Mouse (Mus musculus) layer of hippocampus, postnatal 36 days (tissue): Measurements from ENCODE around the gene Pkd1. TPM values are rescaled to one million over a fixed set of nuclear protein-coding genes. Genes with fewer than 3 reads are reported as not detected.

Experiments
- DNase-seq, 2 experiments: peaks; one replicate each; pipeline ENCODE4 v3.0.0; 2022
- total RNA-seq, 2 experiments: library from RNA; stranded (reverse); gene quantifications; 2 replicates each; pipeline ENCODE4 v1.2.3; 2021

Pkd1 gene
- total RNA-seq, 2 experiments from 2014 or later, result 84.9 to 95.3 TPM

- DNase-seq, result peak; percentile 88 to 89
These were observed 16.3 kb upstream of the Pkd1 start for GRCm38 (mm10) chr17:24533099-24533992.

GRCm38 (mm10) chr17:24534160-24534718 is 15.4 kb upstream of the Pkd1 start, which contains the start of gene Rab26:
Rab26 (minus strand) TSS chr17:24534210.
- DNase-seq, result no peak

- DNase-seq, result no peak
These were observed 14.3 kb upstream of the Pkd1 start for GRCm38 (mm10) chr17:24535300-24535699.

- DNase-seq, result no peak
These were observed 12.1 kb upstream of the Pkd1 start for GRCm38 (mm10) chr17:24537536-24537935.

- no peak for DNase-seq
These were observed 10.7 kb upstream of the Pkd1 start for GRCm38 (mm10) chr17:24538950-24539349.

GRCm38 (mm10) chr17:24540375-24540774 is 9.3 kb upstream of the Pkd1 start:
- no peak for DNase-seq

GRCm38 (mm10) chr17:24544613-24545012 is 5.0 kb upstream of the Pkd1 start:
- no peak for DNase-seq

- DNase-seq, result no peak
These were observed 4.4 kb upstream of the Pkd1 start for GRCm38 (mm10) chr17:24545247-24545646.

- DNase-seq, result no peak
These were observed 3.4 kb upstream of the Pkd1 start for GRCm38 (mm10) chr17:24546234-24546633.

GRCm38 (mm10) chr17:24548435-24548834 is 1.2 kb upstream of the Pkd1 start:
- no peak for DNase-seq

- DNase-seq, result no peak
These were observed 565 bp upstream of the Pkd1 start for GRCm38 (mm10) chr17:24548921-24549617.

GRCm38 (mm10) chr17:24550416-24551049 is 899 bp downstream of the Pkd1 start:
- peak; percentile 78 to 81 for DNase-seq

- DNase-seq, result no peak
These were observed 1.4 kb downstream of the Pkd1 start for GRCm38 (mm10) chr17:24551050-24551444.

GRCm38 (mm10) chr17:24557091-24557490 is 7.5 kb downstream of the Pkd1 start:
- DNase-seq, result no peak

GRCm38 (mm10) chr17:24558600-24559099 is 9.0 kb downstream of the Pkd1 start:
- no peak for DNase-seq

- DNase-seq, result no peak
These were observed 9.5 kb downstream of the Pkd1 start for GRCm38 (mm10) chr17:24559146-24559545.

GRCm38 (mm10) chr17:24560301-24561028 is 10.8 kb downstream of the Pkd1 start:
- DNase-seq, result no peak

- no peak for DNase-seq
These were observed 12.0 kb downstream of the Pkd1 start for GRCm38 (mm10) chr17:24561592-24561991.

GRCm38 (mm10) chr17:24563638-24564037 is 14.0 kb downstream of the Pkd1 start:
- no peak for DNase-seq

- no peak for DNase-seq
These were observed 14.8 kb downstream of the Pkd1 start for GRCm38 (mm10) chr17:24564422-24564821.

GRCm38 (mm10) chr17:24565092-24565491 is 15.5 kb downstream of the Pkd1 start:
- DNase-seq, result no peak

- no peak for DNase-seq
These were observed 16.2 kb downstream of the Pkd1 start for GRCm38 (mm10) chr17:24565792-24566191.
